Mouse (Mus musculus) 3T3-L1 (cell line): ENCODE data around the gene Itprid1.

ENCODE experiments used
- DNase-seq: peaks from one replicate; pipeline ENCODE4 v3.0.0-alpha.2; 2015; ENCODE audit warnings: low read depth, low spot score

The Itprid1 gene

GRCm38 (mm10) chr6:55836650-55837320, at the start of gene Itprid1:
Itprid1 (plus strand) TSS chr6:55836895.
- no peak for DNase-seq

- no peak for DNase-seq
These were observed 47.1 kb upstream of the Itprid1 start for GRCm38 (mm10) chr6:55789557-55789956.

- DNase-seq = no peak
These were observed 44.7 kb upstream of the Itprid1 start for GRCm38 (mm10) chr6:55791852-55792496.

- DNase-seq = no peak
These were observed 44.2 kb upstream of the Itprid1 start for GRCm38 (mm10) chr6:55792536-55792935.

- no peak for DNase-seq
These were observed 34.0 kb upstream of the Itprid1 start for GRCm38 (mm10) chr6:55802686-55803085.

GRCm38 (mm10) chr6:55803357-55803756, 33.3 kb upstream of the Itprid1 start:
- DNase-seq = no peak

- no peak for DNase-seq
These were observed 32.6 kb upstream of the Itprid1 start for GRCm38 (mm10) chr6:55803991-55804680.

- no peak for DNase-seq
These were observed 32.1 kb upstream of the Itprid1 start for GRCm38 (mm10) chr6:55804681-55805000.

- DNase-seq = no peak
These were observed 31.2 kb upstream of the Itprid1 start for GRCm38 (mm10) chr6:55805291-55806137.

- no peak for DNase-seq
These were observed 30.2 kb upstream of the Itprid1 start for GRCm38 (mm10) chr6:55806537-55806936.

- DNase-seq = no peak
These were observed 28.0 kb upstream of the Itprid1 start for GRCm38 (mm10) chr6:55808692-55809091.

GRCm38 (mm10) chr6:55811153-55811552, 25.5 kb upstream of the Itprid1 start:
- DNase-seq = no peak

- no peak for DNase-seq
These were observed 24.3 kb upstream of the Itprid1 start for GRCm38 (mm10) chr6:55812353-55812752.

- no peak for DNase-seq
These were observed 22.3 kb upstream of the Itprid1 start for GRCm38 (mm10) chr6:55814184-55814926.

- no peak for DNase-seq
These were observed 19.8 kb upstream of the Itprid1 start for GRCm38 (mm10) chr6:55816911-55817310.

GRCm38 (mm10) chr6:55829722-55830121, 7.0 kb upstream of the Itprid1 start:
- no peak for DNase-seq

- no peak for DNase-seq
These were observed 15.9 kb downstream of the Itprid1 start for GRCm38 (mm10) chr6:55852589-55852988.

- no peak for DNase-seq
These were observed 19.4 kb downstream of the Itprid1 start for GRCm38 (mm10) chr6:55856085-55856484.

GRCm38 (mm10) chr6:55865206-55865605, 28.5 kb downstream of the Itprid1 start:
- no peak for DNase-seq

- no peak for DNase-seq
These were observed 42.8 kb downstream of the Itprid1 start for GRCm38 (mm10) chr6:55879356-55879960.

GRCm38 (mm10) chr6:55880886-55881285, 44.2 kb downstream of the Itprid1 start:
- DNase-seq = no peak
